Mouse (Mus musculus): Measurements from ENCODE around the gene Faap20. TPM values are rescaled to one million over a fixed set of nuclear protein-coding genes. Genes with fewer than 3 reads are reported as not detected.

Faap20 gene
- polyA plus RNA-seq, 1 experiment from 2014 or later, result 70.4 TPM

DNA sequence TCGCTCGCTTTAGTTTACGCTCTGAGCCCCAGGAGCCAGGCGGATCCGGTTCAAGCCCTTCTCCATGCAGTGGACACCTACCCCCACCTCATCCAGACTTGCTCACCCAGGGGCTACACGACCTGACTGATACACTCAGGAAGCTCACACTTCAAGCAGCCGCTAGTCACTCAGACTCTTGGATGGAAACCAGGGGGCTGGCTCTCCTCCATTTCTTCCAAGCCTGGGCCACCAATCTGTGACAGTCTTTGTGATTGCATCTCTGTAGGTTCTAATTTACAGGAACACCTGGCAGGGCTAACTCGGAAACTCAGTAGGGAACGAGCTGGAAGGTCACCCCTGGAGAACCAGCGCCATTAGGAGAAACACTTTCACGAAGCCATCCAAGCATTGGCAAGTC lies 38.1 kb downstream of the Faap20 start:
- Histone ChIP-seq H3K9me3 (ENCODE audit: control insufficient read depth, low read length) (no peaks in the 10 kb centered on the region), H3K27me3 (replicated peaks; ENCODE audit: control insufficient read depth, insufficient read depth, low read length) (no peaks in the 10 kb centered on the region), H3K4me1 (ENCODE audit: control insufficient read depth, insufficient read depth, low read length) (peaks cover 10% of the 10 kb centered on the region), H3K27ac (ENCODE audit: low read length) (no peak overlapping the region), H3K4me2 (ENCODE audit: low read depth, low read length) (no peak overlapping the region), H3K9ac (ENCODE audit: low read depth, low read length) (no peak overlapping the region), H3K4me3 (ENCODE audit: low read length) (no peak overlapping the region), H3K36me3 (ENCODE audit: control insufficient read depth, insufficient read depth, low read length) (no peaks in the 10 kb centered on the region; the same call in 1 of the 2 replicates)
- WGBS, result 79% methylated on average over 11 of the region's 11 CpGs
- no peak for ATAC-seq

DNA sequence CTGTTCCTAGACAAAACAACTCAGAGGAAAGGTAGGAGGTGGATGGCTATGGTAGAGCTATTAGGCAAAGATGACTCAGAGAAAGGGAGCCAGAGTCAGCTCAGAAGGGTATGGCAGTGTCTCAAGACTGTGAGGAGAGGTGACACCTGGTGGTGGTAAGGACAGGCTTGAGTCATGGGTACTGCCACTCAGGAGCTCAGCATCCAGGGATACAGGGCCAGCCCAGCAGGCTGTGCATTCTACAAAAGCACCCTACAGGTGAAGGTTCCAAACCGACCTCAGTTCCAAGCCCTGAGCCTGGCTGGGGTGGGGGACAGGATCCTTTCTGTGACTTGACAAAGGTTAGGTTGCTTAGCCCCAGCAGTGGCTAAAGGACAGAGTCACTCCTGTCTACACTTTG lies 39.0 kb downstream of the Faap20 start:
- ATAC-seq, result no peak
- H3K9me3 ChIP-seq (ENCODE audit: control insufficient read depth, low read length), result no peaks in the 10 kb centered on the region
- H3K4me3 ChIP-seq (ENCODE audit: low read length), result no peak overlapping the region
- no peak overlapping the region for H3K4me2 ChIP-seq (ENCODE audit: low read depth, low read length)
- no peak overlapping the region for H3K27ac ChIP-seq (ENCODE audit: low read length)
- H3K9ac ChIP-seq (ENCODE audit: low read depth, low read length), result no peak overlapping the region
- no peaks in the 10 kb centered on the region for H3K27me3 ChIP-seq (replicated peaks; ENCODE audit: control insufficient read depth, insufficient read depth, low read length)
- 85% methylated on average over 1 of the region's 1 CpGs for WGBS
- no peaks in the 10 kb centered on the region; the same call in 1 of the 2 replicates for H3K36me3 ChIP-seq (ENCODE audit: control insufficient read depth, insufficient read depth, low read length)
- peaks cover 3% of the 10 kb centered on the region; the same call in 1 of the 2 replicates for H3K4me1 ChIP-seq (ENCODE audit: control insufficient read depth, insufficient read depth, low read length)

DNA sequence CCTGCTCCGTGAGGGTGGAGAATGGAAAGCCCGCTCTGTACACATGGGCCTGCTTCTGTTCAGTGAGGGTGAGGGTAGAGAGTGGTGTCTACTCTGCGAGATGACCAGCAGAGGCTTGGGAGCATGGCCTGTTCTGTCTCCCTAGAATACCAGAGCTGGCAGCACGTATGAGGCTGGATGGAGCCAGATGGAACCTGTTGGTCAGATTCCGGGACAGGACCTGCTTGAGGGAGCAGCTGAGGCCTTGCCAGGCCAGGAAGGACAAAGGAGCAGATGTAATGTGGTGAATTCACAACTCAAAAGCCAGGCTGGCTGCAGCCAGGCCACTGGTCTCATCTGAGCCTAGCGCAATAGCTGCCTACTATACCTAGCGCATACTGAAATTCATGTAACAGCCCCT lies 40.4 kb downstream of the Faap20 start:
- no peaks in the 10 kb centered on the region for H3K27me3 ChIP-seq (replicated peaks; ENCODE audit: control insufficient read depth, insufficient read depth, low read length)
- H3K36me3 ChIP-seq (ENCODE audit: control insufficient read depth, insufficient read depth, low read length), result no peaks in the 10 kb centered on the region; the same call in 1 of the 2 replicates
- no peak overlapping the region for H3K9ac ChIP-seq (ENCODE audit: low read depth, low read length)
- peaks cover 3% of the 10 kb centered on the region; the same call in 1 of the 2 replicates for H3K4me1 ChIP-seq (ENCODE audit: control insufficient read depth, insufficient read depth, low read length)
- H3K4me2 ChIP-seq (ENCODE audit: low read depth, low read length), result no peak overlapping the region
- H3K9me3 ChIP-seq (ENCODE audit: control insufficient read depth, low read length), result no peaks in the 10 kb centered on the region
- no peak overlapping the region for H3K27ac ChIP-seq (ENCODE audit: low read length)
- 91% methylated on average over 7 of the region's 7 CpGs for WGBS
- no peak for ATAC-seq
- no peak overlapping the region for H3K4me3 ChIP-seq (ENCODE audit: low read length)

DNA sequence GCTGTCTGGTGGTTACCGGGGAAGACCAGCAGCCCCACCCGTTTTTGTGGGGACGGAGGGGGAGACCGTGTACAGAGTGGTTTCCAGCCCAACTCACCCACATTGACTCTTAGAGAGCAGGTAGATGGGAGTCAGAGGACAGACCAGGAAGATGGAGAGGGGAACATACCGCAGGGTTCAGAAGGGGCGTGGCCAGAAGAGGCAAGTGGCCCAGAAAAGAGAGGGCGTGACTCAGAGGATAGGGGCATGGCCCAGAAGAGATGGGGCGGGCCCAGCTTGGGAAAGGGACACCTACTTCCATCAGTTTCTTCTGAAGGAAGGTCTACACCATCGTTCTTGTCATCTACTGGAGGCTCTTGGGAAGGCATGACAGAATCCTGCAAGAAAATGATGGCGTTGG lies 43.3 kb downstream of the Faap20 start:
- no peak for ATAC-seq
- no peaks in the 10 kb centered on the region for H3K9me3 ChIP-seq (ENCODE audit: control insufficient read depth, low read length)

DNA sequence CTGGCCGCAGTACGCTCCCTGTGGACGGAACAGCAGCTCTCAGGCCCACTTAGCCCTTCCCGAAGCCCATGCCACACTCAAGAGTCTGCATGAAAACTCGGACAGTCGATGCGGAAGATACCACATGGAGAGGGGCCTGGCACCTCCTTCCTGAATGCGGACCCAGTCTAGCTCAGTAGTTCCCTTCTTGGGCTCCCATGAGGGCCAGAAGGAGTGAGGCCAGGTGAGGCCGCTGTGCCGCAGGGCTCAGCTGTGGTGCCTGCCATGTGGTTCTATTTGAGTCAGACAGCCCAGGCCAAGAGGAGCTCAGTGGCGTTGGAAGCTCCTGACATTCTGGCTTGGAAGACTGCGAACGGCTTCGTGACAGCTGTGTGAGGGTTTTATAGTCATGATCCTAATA lies 44.8 kb downstream of the Faap20 start:
- H3K4me1 ChIP-seq (ENCODE audit: control insufficient read depth, insufficient read depth, low read length), result peaks cover 3% of the 10 kb centered on the region; the same call in 1 of the 2 replicates
- no peak for ATAC-seq
- no peaks in the 10 kb centered on the region for H3K27me3 ChIP-seq (replicated peaks; ENCODE audit: control insufficient read depth, insufficient read depth, low read length)
- no peak overlapping the region for H3K9ac ChIP-seq (ENCODE audit: low read depth, low read length)
- H3K4me3 ChIP-seq (ENCODE audit: low read length), result no peak overlapping the region
- no peaks in the 10 kb centered on the region for H3K9me3 ChIP-seq (ENCODE audit: control insufficient read depth, low read length)
- no peak overlapping the region for H3K27ac ChIP-seq (ENCODE audit: low read length)
- no peaks in the 10 kb centered on the region; the same call in 1 of the 2 replicates for H3K36me3 ChIP-seq (ENCODE audit: control insufficient read depth, insufficient read depth, low read length)
- 90% methylated on average over 14 of the region's 14 CpGs for WGBS
- H3K4me2 ChIP-seq (ENCODE audit: low read depth, low read length), result no peak overlapping the region

More for the DNA sequence above, 43.3 kb downstream of the Faap20 start:
- 80% methylated on average over 10 of the region's 10 CpGs for WGBS
- Histone ChIP-seq H3K4me2 (ENCODE audit: low read depth, low read length) (no peak overlapping the region), H3K4me3 (ENCODE audit: low read length) (no peak overlapping the region), H3K36me3 (ENCODE audit: control insufficient read depth, insufficient read depth, low read length) (no peaks in the 10 kb centered on the region; the same call in 1 of the 2 replicates), H3K4me1 (ENCODE audit: control insufficient read depth, insufficient read depth, low read length) (peaks cover 3% of the 10 kb centered on the region; the same call in 1 of the 2 replicates), H3K27me3 (replicated peaks; ENCODE audit: control insufficient read depth, insufficient read depth, low read length) (no peaks in the 10 kb centered on the region), H3K9ac (ENCODE audit: low read depth, low read length) (no peak overlapping the region), H3K27ac (ENCODE audit: low read length) (no peak overlapping the region)

DNA sequence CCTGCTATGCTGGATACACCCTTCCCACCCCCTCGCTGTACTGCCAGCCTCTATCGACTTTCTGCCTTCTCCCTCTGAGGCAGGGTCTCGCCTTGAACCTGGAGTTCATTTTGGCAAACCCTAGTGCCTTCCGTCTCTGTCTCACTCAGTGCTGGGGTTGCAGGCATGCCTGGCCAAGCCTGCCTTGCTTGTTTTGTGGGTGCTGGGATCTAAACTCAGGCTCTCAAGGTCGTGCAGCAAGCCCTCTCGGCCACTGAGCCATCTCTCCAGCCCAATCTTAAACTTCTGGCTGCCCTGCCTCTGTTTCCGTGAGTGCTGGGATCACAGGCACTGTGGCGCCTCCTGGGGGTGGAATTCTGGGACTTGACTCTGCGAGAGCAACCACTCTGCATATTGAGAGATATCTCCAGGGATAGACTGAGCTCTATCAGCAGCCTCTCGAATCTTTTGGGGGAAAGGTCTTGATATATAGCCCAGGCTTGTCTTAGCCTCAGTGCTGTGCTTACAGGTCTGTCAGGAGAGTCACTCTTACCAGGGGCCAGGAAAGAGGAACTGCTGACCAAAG lies 45.5 kb downstream of the Faap20 start:
- Histone ChIP-seq H3K27ac (ENCODE audit: low read length) (no peak overlapping the region), H3K4me1 (ENCODE audit: control insufficient read depth, insufficient read depth, low read length) (peaks cover 3% of the 10 kb centered on the region; the same call in 1 of the 2 replicates), H3K9me3 (ENCODE audit: control insufficient read depth, low read length) (no peaks in the 10 kb centered on the region), H3K9ac (ENCODE audit: low read depth, low read length) (no peak overlapping the region), H3K27me3 (replicated peaks; ENCODE audit: control insufficient read depth, insufficient read depth, low read length) (no peaks in the 10 kb centered on the region), H3K4me2 (ENCODE audit: low read depth, low read length) (no peak overlapping the region), H3K4me3 (ENCODE audit: low read length) (no peak overlapping the region), H3K36me3 (ENCODE audit: control insufficient read depth, insufficient read depth, low read length) (no peaks in the 10 kb centered on the region; the same call in 1 of the 2 replicates)
- ATAC-seq, result no peak
- WGBS, result 80% methylated on average over 10 of the region's 10 CpGs

DNA sequence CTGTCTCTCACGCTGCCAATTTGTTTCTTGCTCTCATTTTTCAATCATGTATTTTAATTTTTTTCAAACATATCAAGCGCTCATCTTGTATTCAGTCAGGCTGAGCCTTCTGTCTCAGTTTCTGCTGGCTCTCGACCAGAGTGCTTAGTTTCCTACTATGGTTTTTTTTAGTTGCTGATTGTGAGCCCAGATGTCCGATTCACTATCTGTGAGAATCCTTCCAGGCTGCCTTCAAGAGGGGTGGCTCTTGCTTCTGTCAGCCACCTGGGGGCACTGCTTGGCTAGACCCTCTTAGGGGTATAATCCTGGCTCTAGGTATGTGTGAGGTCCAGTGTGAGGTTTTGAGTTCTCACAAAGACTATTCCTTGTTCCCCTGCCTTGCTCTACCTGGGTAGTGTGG lies 46.4 kb downstream of the Faap20 start:
- Histone ChIP-seq H3K36me3 (ENCODE audit: control insufficient read depth, insufficient read depth, low read length) (no peaks in the 10 kb centered on the region), H3K9me3 (ENCODE audit: control insufficient read depth, low read length) (no peaks in the 10 kb centered on the region), H3K4me2 (ENCODE audit: low read depth, low read length) (no peak overlapping the region), H3K27ac (ENCODE audit: low read length) (no peak overlapping the region), H3K4me3 (ENCODE audit: low read length) (no peak overlapping the region), H3K27me3 (replicated peaks; ENCODE audit: control insufficient read depth, insufficient read depth, low read length) (no peaks in the 10 kb centered on the region), H3K9ac (ENCODE audit: low read depth, low read length) (no peak overlapping the region), H3K4me1 (ENCODE audit: control insufficient read depth, insufficient read depth, low read length) (no peaks in the 10 kb centered on the region)
- no peak for ATAC-seq
- WGBS, result 64% methylated on average over 4 of the region's 4 CpGs

DNA sequence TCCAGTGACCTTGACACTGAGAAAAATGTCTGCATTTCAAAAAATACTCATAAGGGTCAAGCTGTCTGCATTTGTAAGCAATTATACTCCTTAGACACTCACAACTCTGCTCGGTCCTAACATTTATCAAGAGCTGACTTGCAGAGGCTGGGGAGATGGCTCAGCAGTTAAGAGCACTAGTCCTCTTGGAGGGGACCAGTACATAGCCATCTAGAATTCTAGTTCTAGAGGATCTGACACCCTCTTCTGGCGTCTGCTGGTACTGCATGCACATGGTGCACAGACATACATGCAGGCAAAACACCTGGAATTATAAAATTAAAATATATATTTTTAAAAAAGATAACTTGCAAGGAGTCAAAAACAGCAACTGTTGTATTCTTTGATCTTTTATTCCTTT lies 47.5 kb downstream of the Faap20 start:
- no peaks in the 10 kb centered on the region for H3K9me3 ChIP-seq (ENCODE audit: control insufficient read depth, low read length)

DNA sequence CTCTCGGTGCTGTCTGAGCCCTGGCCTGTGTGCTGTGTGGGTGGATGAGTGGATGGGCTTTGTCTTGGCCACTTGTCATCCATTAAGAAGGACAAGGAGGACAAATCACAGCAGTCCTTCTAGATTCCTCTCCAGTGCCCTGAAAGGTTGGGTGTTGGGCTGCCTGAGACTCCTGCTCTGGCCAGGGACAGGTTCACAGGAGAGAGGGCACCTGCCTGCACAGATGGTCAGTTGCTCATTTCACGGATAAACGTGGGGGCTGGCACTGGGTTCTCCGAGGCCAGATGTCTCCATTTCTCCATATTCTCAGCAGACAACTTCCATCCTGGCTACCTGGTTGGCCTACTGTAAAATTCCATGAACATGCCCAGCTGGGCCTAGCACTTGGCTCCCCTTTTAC lies 49.2 kb downstream of the Faap20 start:
- Histone ChIP-seq H3K4me3 (ENCODE audit: low read length) (no peak overlapping the region), H3K9ac (ENCODE audit: low read depth, low read length) (no peak overlapping the region), H3K9me3 (ENCODE audit: control insufficient read depth, low read length) (no peaks in the 10 kb centered on the region), H3K27ac (ENCODE audit: low read length) (no peak overlapping the region), H3K27me3 (replicated peaks; ENCODE audit: control insufficient read depth, insufficient read depth, low read length) (no peaks in the 10 kb centered on the region), H3K4me1 (ENCODE audit: control insufficient read depth, insufficient read depth, low read length) (peaks cover 5% of the 10 kb centered on the region; the same call in 1 of the 2 replicates), H3K4me2 (ENCODE audit: low read depth, low read length) (no peak overlapping the region), H3K36me3 (ENCODE audit: control insufficient read depth, insufficient read depth, low read length) (no peaks in the 10 kb centered on the region)
- ATAC-seq, result no peak
- 85% methylated on average over 4 of the region's 4 CpGs for WGBS

More for the DNA sequence above, 47.5 kb downstream of the Faap20 start:
- 58% methylated on average over 2 of the region's 2 CpGs for WGBS
- H3K4me1 ChIP-seq (ENCODE audit: control insufficient read depth, insufficient read depth, low read length), result peaks cover 2% of the 10 kb centered on the region; the same call in 1 of the 2 replicates
- no peak overlapping the region for H3K27ac ChIP-seq (ENCODE audit: low read length)
- no peaks in the 10 kb centered on the region for H3K36me3 ChIP-seq (ENCODE audit: control insufficient read depth, insufficient read depth, low read length)
- H3K4me3 ChIP-seq (ENCODE audit: low read length), result no peak overlapping the region
- H3K27me3 ChIP-seq (replicated peaks; ENCODE audit: control insufficient read depth, insufficient read depth, low read length), result no peaks in the 10 kb centered on the region
- H3K4me2 ChIP-seq (ENCODE audit: low read depth, low read length), result no peak overlapping the region
- no peak for ATAC-seq
- H3K9ac ChIP-seq (ENCODE audit: low read depth, low read length), result no peak overlapping the region
